Mouse (Mus musculus) lung, adult 2 months (tissue): Measurements from ENCODE around the gene Slc41a3. TPM values are rescaled to one million over a fixed set of nuclear protein-coding genes. Genes with fewer than 3 reads are reported as not detected.
"Not testable (repeated sequence)": the region's sequence is repeated elsewhere in the genome, so short reads cannot be mapped to it uniquely, and the experiment has no call there.

ENCODE experiments used
- DNase-seq: peaks from one replicate; pipeline ENCODE4 v3.0.0; 2022
- H3K4me1 ChIP-seq: fragments of 200-500 bp; 2 replicates; pipeline ENCODE4 v1.6.1; 2011; ENCODE audit warnings: low read length; ENCODE audit not compliant: control insufficient read depth, insufficient read depth
- H3K4me3 ChIP-seq: fragments of 200-500 bp; replicated peaks from 2 replicates; pipeline ENCODE3; 2011; ENCODE audit warnings: low read depth, mild to moderate bottlenecking, control low read depth, low read length; ENCODE audit errors: extremely low read depth
- CTCF ChIP-seq: fragments of 200-500 bp; IDR thresholded peaks from 2 replicates; pipeline ENCODE4 v1.5.1; 2011; ENCODE audit warnings: mild to moderate bottlenecking, low read length, control low read depth; ENCODE audit not compliant: insufficient read depth
- POLR2A ChIP-seq: fragments of 200-500 bp; IDR thresholded peaks from 2 replicates; pipeline ENCODE4 v1.6.1; 2011; ENCODE audit warnings: low read depth, mild to moderate bottlenecking, control low read depth, low read length, borderline replicate concordance; ENCODE audit errors: extremely low read depth
- WGBS: fragments of 180-500 bp; shearing (Covaris S2); methylation state at CpG from one replicate; pipeline ENCODE4 v1.1.7; 2018; 5-methylcytosine and 5-hydroxymethylcytosine counted together
- polyA plus RNA-seq: library from polyadenylated mRNA; depleted of rRNA; stranded (reverse); fragments of >200 nt; gene quantifications from 2 replicates; pipeline ENCODE4 v1.2.3, GENCODE M21; 2012

Slc41a3 gene
- polyA plus RNA-seq, 1 experiment, result 13.8 TPM

- Histone ChIP-seq H3K4me1 (no peaks in the 10 kb centered on the region), H3K4me3 (no peak overlapping the region)
- DNase-seq, result peak; percentile 39
- 41% methylated on average over 2 of the region's 2 CpGs for WGBS
- TF ChIP-seq POLR2A, result no peak
- peak; percentile 89 for TF ChIP-seq CTCF
Observed at GRCm38 (mm10) chr6:90653736-90654135, 49.2 kb downstream of the Slc41a3 start.

- H3K4me3 ChIP-seq, DNase-seq, H3K4me1 ChIP-seq: not testable (repeated sequence)
- WGBS, result 55% methylated on average over 2 of the region's 2 CpGs
Observed at GRCm38 (mm10) chr6:90656344-90656850, 51.9 kb downstream of the Slc41a3 start.

GRCm38 (mm10) chr6:90659913-90660312, 55.4 kb downstream of the Slc41a3 start:
- no peak for DNase-seq
- H3K4me3 ChIP-seq, result no peak overlapping the region
- peaks cover 5% of the 10 kb centered on the region for H3K4me1 ChIP-seq
- TF ChIP-seq CTCF (no peak), POLR2A (no peak)
- 50% methylated on average over 2 of the region's 2 CpGs for WGBS

- TF ChIP-seq POLR2A (no peak), CTCF (no peak)
Observed at GRCm38 (mm10) chr6:90660398-90661028, 56.0 kb downstream of the Slc41a3 start.

GRCm38 (mm10) chr6:90661029-90661399, 56.5 kb downstream of the Slc41a3 start:
- WGBS, result 79% methylated on average over 11 of the region's 11 CpGs
- DNase-seq, result no peak

More at GRCm38 (mm10) chr6:90660398-90661028, 56.0 kb downstream of the Slc41a3 start:
- no peak overlapping the region for H3K4me3 ChIP-seq
- 73% methylated on average over 20 of the region's 20 CpGs for WGBS
- DNase-seq, result no peak
- H3K4me1 ChIP-seq, result peaks cover 5% of the 10 kb centered on the region

GRCm38 (mm10) chr6:90662148-90662547, 57.6 kb downstream of the Slc41a3 start:
- no peak for TF ChIP-seq CTCF
- no peak for TF ChIP-seq POLR2A
- 91% methylated on average over 5 of the region's 5 CpGs for WGBS
- DNase-seq, result no peak
- peaks cover 5% of the 10 kb centered on the region for H3K4me1 ChIP-seq
- no peak overlapping the region for H3K4me3 ChIP-seq

More at GRCm38 (mm10) chr6:90661029-90661399, 56.5 kb downstream of the Slc41a3 start:
- Histone ChIP-seq H3K4me3 (no peak overlapping the region), H3K4me1 (peaks cover 5% of the 10 kb centered on the region)
- TF ChIP-seq POLR2A (no peak), CTCF (no peak)

- H3K4me3 ChIP-seq, result no peak overlapping the region
- TF ChIP-seq CTCF (no peak), POLR2A (no peak)
- DNase-seq, result no peak
- peaks cover 5% of the 10 kb centered on the region for H3K4me1 ChIP-seq
- WGBS, result 69% methylated on average over 11 of the region's 11 CpGs
Observed at GRCm38 (mm10) chr6:90663736-90664135, 59.2 kb downstream of the Slc41a3 start.

GRCm38 (mm10) chr6:90668693-90669092, 64.2 kb downstream of the Slc41a3 start:
- WGBS, result 84% methylated on average over 9 of the region's 9 CpGs
- DNase-seq, result no peak
- Histone ChIP-seq H3K4me1 (peaks cover 4% of the 10 kb centered on the region), H3K4me3 (no peak overlapping the region)
- TF ChIP-seq POLR2A (no peak), CTCF (no peak)

GRCm38 (mm10) chr6:90678759-90679158, 74.2 kb downstream of the Slc41a3 start:
- TF ChIP-seq CTCF (no peak), POLR2A (no peak)
- 52% methylated on average over 4 of the region's 4 CpGs for WGBS
- DNase-seq, result no peak
- Histone ChIP-seq H3K4me3 (no peak overlapping the region), H3K4me1 (peaks cover 17% of the 10 kb centered on the region)

- TF ChIP-seq CTCF (no peak), POLR2A (no peak)
- DNase-seq, result no peak
- peaks cover 19% of the 10 kb centered on the region for H3K4me1 ChIP-seq
- no peak overlapping the region for H3K4me3 ChIP-seq
- 53% methylated on average over 12 of the region's 12 CpGs for WGBS
Observed at GRCm38 (mm10) chr6:90680401-90680800, 75.9 kb downstream of the Slc41a3 start.
